Mouse (Mus musculus) liver, embryonic 14.5 days (tissue): ENCODE measurements around the gene Inhbe. TPM values are rescaled to one million over a fixed set of nuclear protein-coding genes. Genes with fewer than 3 reads are reported as not detected.

ENCODE experiments used
- ATAC-seq: fragments of 200-750 bp; cut with Nextera tagmentation; 2 replicates; pipeline ENCODE4 v1.8.0; 2017; ENCODE audit warnings: moderate number of reproducible peaks, mild to moderate bottlenecking, moderate library complexity; ENCODE audit not compliant: insufficient read depth
- DNase-seq, 3 experiments: peaks; one replicate each; pipeline ENCODE4 v3.0.0-alpha.2; 2012 to 2013; ENCODE audit warnings: low read depth in 3 of 3, low spot score in 3 of 3
- H3K27ac ChIP-seq: fragments of 300-500 bp; sonication (generic); 2 replicates; pipeline ENCODE4 v1.5.1; 2014; ENCODE audit warnings: moderate library complexity, mild to moderate bottlenecking, control low read depth, inconsistent platforms
- H3K27me3 ChIP-seq: fragments of 300-500 bp; sonication (generic); 2 replicates; pipeline ENCODE4 v1.6.1; 2014; ENCODE audit warnings: mild to moderate bottlenecking, low read length, moderate library complexity; ENCODE audit not compliant: control insufficient read depth, insufficient read depth
- H3K36me3 ChIP-seq: fragments of 300-500 bp; sonication (generic); replicated peaks from 2 replicates; pipeline ENCODE4 v1.6.1; 2014; ENCODE audit warnings: low read depth; ENCODE audit not compliant: control insufficient read depth, insufficient read depth
- H3K4me1 ChIP-seq, 2 experiments: fragments of 200-500 bp in 1 of 2; fragments of 300-500 bp in 1 of 2; sonication (generic) in 1 of 2; replicated peaks; 2 replicates each; pipeline ENCODE4 v1.6.1; 2012 to 2014; ENCODE audit warnings: antibody characterized with exemption in 1 of 2, inconsistent platforms in 1 of 2, low read length in 1 of 2; ENCODE audit not compliant: control insufficient read depth in 2 of 2, insufficient read depth in 2 of 2
- H3K4me2 ChIP-seq: fragments of 300-500 bp; sonication (generic); 2 replicates; pipeline ENCODE4 v1.6.1; 2014; ENCODE audit warnings: low read depth, mild to moderate bottlenecking, control low read depth, moderate library complexity
- H3K4me3 ChIP-seq, 2 experiments: fragments of 200-500 bp in 1 of 2; fragments of 300-500 bp in 1 of 2; sonication (generic) in 1 of 2; 2 replicates each; pipeline ENCODE4 v1.5.1; 2012 to 2014; ENCODE audit warnings: low read depth in 2 of 2, low read length in 2 of 2, mild to moderate bottlenecking in 2 of 2, control low read depth in 1 of 2, inconsistent platforms in 1 of 2, moderate library complexity in 1 of 2; ENCODE audit not compliant: insufficient read depth in 1 of 2
- H3K9ac ChIP-seq: fragments of 300-500 bp; sonication (generic); replicated peaks from 2 replicates; pipeline ENCODE4 v1.6.1; 2014; ENCODE audit warnings: mild to moderate bottlenecking, control low read depth, moderate library complexity
- H3K9me3 ChIP-seq: fragments of 300-500 bp; sonication (generic); 2 replicates; pipeline ENCODE4 v1.6.1; 2016; ENCODE audit warnings: low read length, mixed read lengths; ENCODE audit not compliant: control insufficient read depth
- CTCF ChIP-seq: IDR thresholded peaks from 2 replicates; pipeline ENCODE4 v1.5.1; 2016; ENCODE audit warnings: antibody characterized with exemption, low read depth, control low read depth
- EP300 ChIP-seq: IDR thresholded peaks from 2 replicates; pipeline ENCODE4 v1.6.1; 2016; ENCODE audit warnings: antibody characterized with exemption, low read depth
- WGBS: fragments of 180-500 bp; shearing (Covaris S2); extraction: QIAGEN DNeasy Blood & Tissue Kit; methylation state at CpG from one replicate; pipeline ENCODE4 v1.1.7; 2014; ENCODE audit not compliant: insufficient replicate concordance; 5-methylcytosine and 5-hydroxymethylcytosine counted together
- polyA plus RNA-seq, 2 experiments: library from polyadenylated mRNA; depleted of rRNA in 1 of 2; stranded (reverse) in 1 of 2; unstranded in 1 of 2; fragments of >200 nt; fragmentation: Nextera tagmentation in 1 of 2; extraction: Ambion mirVana in 1 of 2; gene quantifications; 2 replicates each; pipeline versions ENCODE4 v1.2.1 to v1.2.3; 2012 to 2014

Inhbe gene
- polyA plus RNA-seq, 2 experiments, result 0.38 to 0.59 TPM

DNA sequence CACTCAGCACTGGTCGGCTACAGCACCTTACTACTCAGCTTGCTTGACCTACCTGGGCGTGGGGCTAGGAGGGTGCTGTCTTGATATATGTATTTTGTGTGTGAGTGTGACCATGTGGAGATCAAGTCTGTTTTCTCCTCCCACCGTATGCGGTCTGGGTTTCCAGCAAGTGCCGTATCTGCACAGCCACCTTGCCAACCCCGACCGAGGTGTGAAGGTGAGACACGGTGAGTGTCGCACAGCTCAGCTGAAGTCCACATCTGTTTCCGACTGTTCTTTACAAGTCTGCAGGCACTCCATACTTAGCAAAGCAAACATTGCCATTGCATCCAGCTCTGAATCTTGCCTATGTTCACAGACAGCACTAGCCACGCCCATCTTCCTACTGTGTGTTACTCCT lies 51.1 kb downstream of the Inhbe start:
- Histone ChIP-seq H3K4me2 (no peak overlapping the region), H3K4me3 (no peak overlapping the region), H3K36me3 (peaks cover 93% of the 10 kb centered on the region), H3K4me1 (no peaks in the 10 kb centered on the region), H3K27me3 (no peaks in the 10 kb centered on the region), H3K9me3 (no peaks in the 10 kb centered on the region), H3K9ac (no peak overlapping the region), H3K27ac (no peak overlapping the region)
- ATAC-seq (no peak), DNase-seq (no peak)
- no peak for TF ChIP-seq CTCF
- TF ChIP-seq EP300, result no peak
- 85% methylated on average over 11 of the region's 11 CpGs for WGBS

GRCm38 (mm10) chr10:127300361-127300760 lies 53.9 kb downstream of the Inhbe start:
- Histone ChIP-seq H3K9ac (no peak overlapping the region), H3K27ac (no peak overlapping the region), H3K36me3 (peaks cover 93% of the 10 kb centered on the region), H3K4me1 (no peaks in the 10 kb centered on the region), H3K27me3 (no peaks in the 10 kb centered on the region), H3K4me3 (no peak overlapping the region), H3K9me3 (no peaks in the 10 kb centered on the region), H3K4me2 (no peak overlapping the region)
- DNase-seq (no peak), ATAC-seq (no peak)
- WGBS, result 87% methylated on average over 6 of the region's 6 CpGs
- TF ChIP-seq CTCF (no peak), EP300 (no peak)

Other genes starting within 250 kb of the Inhbe start
- 20.9 and 25.0 TPM in 2 replicates for gene Os9, start 233.3 kb downstream of the Inhbe start, polyA plus RNA-seq (2012; rRNA removed)
- gene Os9, start 233.3 kb downstream of the Inhbe start, polyA plus RNA-seq (2014; fragmentation: Nextera tagmentation; extraction: Ambion mirVana), result 22.9 and 29.9 TPM in 2 replicates
- gene B4galnt1, start 189.2 kb downstream of the Inhbe start, polyA plus RNA-seq (2012; rRNA removed), result 9.9 and 10.4 TPM in 2 replicates
- 14.6 and 17.1 TPM in 2 replicates for gene B4galnt1, start 189.2 kb downstream of the Inhbe start, polyA plus RNA-seq (2014; fragmentation: Nextera tagmentation; extraction: Ambion mirVana)
- gene Slc26a10, start 173.8 kb downstream of the Inhbe start, polyA plus RNA-seq (2012; rRNA removed), result 1.5 and 1.7 TPM in 2 replicates
- 0.75 and 1.3 TPM in 2 replicates for gene Slc26a10, start 173.8 kb downstream of the Inhbe start, polyA plus RNA-seq (2014; fragmentation: Nextera tagmentation; extraction: Ambion mirVana)
- gene Arhgef25, start 164.3 kb downstream of the Inhbe start, polyA plus RNA-seq (2012; rRNA removed), result 6.9 and 7.7 TPM in 2 replicates
- gene Arhgef25, start 164.3 kb downstream of the Inhbe start, polyA plus RNA-seq (2014; fragmentation: Nextera tagmentation; extraction: Ambion mirVana), result 3.4 and 4.8 TPM in 2 replicates
- 35.9 and 38.6 TPM in 2 replicates for gene Dtx3, start 158.7 kb downstream of the Inhbe start, polyA plus RNA-seq (2012; rRNA removed)
- 11.2 and 15.0 TPM in 2 replicates for gene Dtx3, start 158.7 kb downstream of the Inhbe start, polyA plus RNA-seq (2014; fragmentation: Nextera tagmentation; extraction: Ambion mirVana)
- gene Pip4k2c, start 142.8 kb downstream of the Inhbe start, polyA plus RNA-seq (2012; rRNA removed), result 28.2 and 31.2 TPM in 2 replicates
- gene Pip4k2c, start 142.8 kb downstream of the Inhbe start, polyA plus RNA-seq (2014; fragmentation: Nextera tagmentation; extraction: Ambion mirVana), result 25.7 and 31.1 TPM in 2 replicates
- gene Kif5a, start 91.1 kb downstream of the Inhbe start, polyA plus RNA-seq (2012; rRNA removed), result 0.11 and 0.19 TPM in 2 replicates
- gene Kif5a, start 91.1 kb downstream of the Inhbe start, polyA plus RNA-seq (2014; fragmentation: Nextera tagmentation; extraction: Ambion mirVana), result 0.01 and 0.03 TPM in 2 replicates
- gene Dctn2, start 88.0 kb downstream of the Inhbe start, polyA plus RNA-seq (2012; rRNA removed), result 53.8 and 58.7 TPM in 2 replicates
- gene Dctn2, start 88.0 kb downstream of the Inhbe start, polyA plus RNA-seq (2014; fragmentation: Nextera tagmentation; extraction: Ambion mirVana), result 59.2 and 64.7 TPM in 2 replicates
- gene Mbd6, start 65.4 kb downstream of the Inhbe start, polyA plus RNA-seq (2012; rRNA removed), result 9.7 and 11.0 TPM in 2 replicates
- 5.6 and 6.2 TPM in 2 replicates for gene Mbd6, start 65.4 kb downstream of the Inhbe start, polyA plus RNA-seq (2014; fragmentation: Nextera tagmentation; extraction: Ambion mirVana)
- 53.6 and 63.4 TPM in 2 replicates for gene Mars, start 42.6 kb downstream of the Inhbe start, polyA plus RNA-seq (2012; rRNA removed)
- 101 and 115 TPM in 2 replicates for gene Mars, start 42.6 kb downstream of the Inhbe start, polyA plus RNA-seq (2014; fragmentation: Nextera tagmentation; extraction: Ambion mirVana)
- gene Arhgap9, start 32.4 kb downstream of the Inhbe start, polyA plus RNA-seq (2012; rRNA removed), result 7.3 and 8.8 TPM in 2 replicates
- 12.4 and 13.4 TPM in 2 replicates for gene Arhgap9, start 32.4 kb downstream of the Inhbe start, polyA plus RNA-seq (2014; fragmentation: Nextera tagmentation; extraction: Ambion mirVana)
- 1.1 and 1.4 TPM in 2 replicates for gene Gli1, start 12.4 kb downstream of the Inhbe start, polyA plus RNA-seq (2012; rRNA removed)
- gene Gli1, start 12.4 kb downstream of the Inhbe start, polyA plus RNA-seq (2014; fragmentation: Nextera tagmentation; extraction: Ambion mirVana), result 0.15 and 0.27 TPM in 2 replicates
- gene Inhbc, start 16.0 kb upstream of the Inhbe start, polyA plus RNA-seq (2012; rRNA removed), result 1.5 and 2.0 TPM in 2 replicates
- gene Inhbc, start 16.0 kb upstream of the Inhbe start, polyA plus RNA-seq (2014; fragmentation: Nextera tagmentation; extraction: Ambion mirVana), result 2.1 and 2.4 TPM in 2 replicates
- gene R3hdm2, start 25.9 kb upstream of the Inhbe start, polyA plus RNA-seq (2012; rRNA removed), result 10.9 and 16.2 TPM in 2 replicates
- 9.0 and 14.0 TPM in 2 replicates for gene R3hdm2, start 25.9 kb upstream of the Inhbe start, polyA plus RNA-seq (2014; fragmentation: Nextera tagmentation; extraction: Ambion mirVana)
- gene Stac3, start 147.3 kb upstream of the Inhbe start, polyA plus RNA-seq (2012; rRNA removed), result 0.16 and 0.37 TPM in 2 replicates
- gene Stac3, start 147.3 kb upstream of the Inhbe start, polyA plus RNA-seq (2014; fragmentation: Nextera tagmentation; extraction: Ambion mirVana), result not detected in 2 replicates
- gene Ndufa4l2, start 160.6 kb upstream of the Inhbe start, polyA plus RNA-seq (2012; rRNA removed), result 2.1 and 3.6 TPM in 2 replicates
- 2.0 and 5.8 TPM in 2 replicates for gene Ndufa4l2, start 160.6 kb upstream of the Inhbe start, polyA plus RNA-seq (2014; fragmentation: Nextera tagmentation; extraction: Ambion mirVana)
- 81.0 and 88.6 TPM in 2 replicates for gene Shmt2, start 168.0 kb upstream of the Inhbe start, polyA plus RNA-seq (2012; rRNA removed)
- 82.7 and 88.2 TPM in 2 replicates for gene Shmt2, start 168.0 kb upstream of the Inhbe start, polyA plus RNA-seq (2014; fragmentation: Nextera tagmentation; extraction: Ambion mirVana)
- gene Nxph4, start 180.1 kb upstream of the Inhbe start, polyA plus RNA-seq (2012; rRNA removed), result not detected in 2 replicates
- gene Nxph4, start 180.1 kb upstream of the Inhbe start, polyA plus RNA-seq (2014; fragmentation: Nextera tagmentation; extraction: Ambion mirVana), result 0.13 TPM in 1 of 2 replicates, not detected in the other